Mouse (Mus musculus): ENCODE measurements around the gene Spsb4. TPM values are rescaled to one million over a fixed set of nuclear protein-coding genes. Genes with fewer than 3 reads are reported as not detected.

Spsb4 gene
- total and polyA plus RNA-seq, 3 experiments = not detected

GRCm38 (mm10) chr9:96963443-96964215, 55.0 kb downstream of the Spsb4 start (continued):
- TF ChIP-seq NRF1 (IDR thresholded peaks at IDR 0.05; ENCODE audit: insufficient read depth, low read depth, low read length, poor library complexity, severe bottlenecking) = no peak
- TF ChIP-seq POLR2AphosphoS5 (IDR thresholded peaks at IDR 0.05; ENCODE audit: borderline replicate concordance, low read depth, low read length) = no peak

GRCm38 (mm10) chr9:96962714-96963113, 55.9 kb downstream of the Spsb4 start:
- DNase-seq (ENCODE audit: low read depth, low spot score) = no peak
- Histone ChIP-seq H3K4me1 (ENCODE audit: control insufficient read depth in 1 of 2, insufficient read depth in 2 of 2, low read length in 2 of 2) (no peaks in the 10 kb centered on the region), H3K27me3 (ENCODE audit: control insufficient read depth in 1 of 2, insufficient read depth in 2 of 2, low read length in 2 of 2) (no peaks in the 10 kb centered on the region), H3K4me3 (ENCODE audit: control insufficient read depth in 1 of 2, insufficient read depth in 1 of 2, low read depth in 2 of 2, low read length in 2 of 2) (no peak overlapping the region), H3K9ac (ENCODE audit: control insufficient read depth, low read depth, low read length, poor library complexity, severe bottlenecking) (no peak overlapping the region), H3K9me3 (replicated peaks; ENCODE audit: insufficient read depth, low read length) (no peaks in the 10 kb centered on the region), H3K27ac (ENCODE audit: control insufficient read depth, low read depth, low read length) (no peak overlapping the region), H3K36me3 (ENCODE audit: control insufficient read depth in 1 of 2, insufficient read depth in 2 of 2, low read length in 2 of 2) (no peaks in the 10 kb centered on the region), H3K79me2 (ENCODE audit: control insufficient read depth, insufficient read depth, low read length, poor library complexity) (no peaks in the 10 kb centered on the region)
- TF ChIP-seq ZNF384 (IDR thresholded peaks at IDR 0.05; ENCODE audit: low read depth, low read length) = no peak
- TF ChIP-seq MEF2A (IDR thresholded peaks at IDR 0.05; ENCODE audit: extremely low read depth, insufficient replicate concordance, low read depth, low read length, poor library complexity, severe bottlenecking) = no peak
- no peak for TF ChIP-seq GATA1 (IDR thresholded peaks at IDR 0.05; ENCODE audit: low read depth, low read length)
- TF ChIP-seq ZMIZ1 (IDR thresholded peaks at IDR 0.05; ENCODE audit: low read depth, low read length) = no peak
- TF ChIP-seq JUND (IDR thresholded peaks at IDR 0.05; ENCODE audit: low read depth, low read length) = no peak
- no peak for TF ChIP-seq USF1 (IDR thresholded peaks at IDR 0.05; ENCODE audit: low read depth, low read length)
- TF ChIP-seq GABPA (IDR thresholded peaks at IDR 0.05; ENCODE audit: low read depth, low read length) = no peak
- TF ChIP-seq RCOR1 (IDR thresholded peaks at IDR 0.05; ENCODE audit: low read depth, low read length) = no peak
- no peak for TF ChIP-seq KAT2A (conservative IDR thresholded peaks at IDR 0.05; ENCODE audit: low read depth, low read length)
- no peak for TF ChIP-seq NELFE (IDR thresholded peaks at IDR 0.05; ENCODE audit: low read depth, low read length)
- no peak for TF ChIP-seq SIN3A (IDR thresholded peaks at IDR 0.05; ENCODE audit: low read length)

GRCm38 (mm10) chr9:96961986-96962701, 56.5 kb downstream of the Spsb4 start:
- no peak for DNase-seq (ENCODE audit: low read depth, low spot score)
- Histone ChIP-seq H3K36me3 (ENCODE audit: control insufficient read depth in 1 of 2, insufficient read depth in 2 of 2, low read length in 2 of 2) (no peaks in the 10 kb centered on the region), H3K9me3 (replicated peaks; ENCODE audit: insufficient read depth, low read length) (no peaks in the 10 kb centered on the region), H3K79me2 (ENCODE audit: control insufficient read depth, insufficient read depth, low read length, poor library complexity) (no peaks in the 10 kb centered on the region), H3K27ac (ENCODE audit: control insufficient read depth, low read depth, low read length) (no peak overlapping the region), H3K4me3 (ENCODE audit: control insufficient read depth in 1 of 2, insufficient read depth in 1 of 2, low read depth in 2 of 2, low read length in 2 of 2) (no peak overlapping the region), H3K4me1 (ENCODE audit: control insufficient read depth in 1 of 2, insufficient read depth in 2 of 2, low read length in 2 of 2) (no peaks in the 10 kb centered on the region), H3K9ac (ENCODE audit: control insufficient read depth, low read depth, low read length, poor library complexity, severe bottlenecking) (no peak overlapping the region), H3K27me3 (ENCODE audit: control insufficient read depth in 1 of 2, insufficient read depth in 2 of 2, low read length in 2 of 2) (no peaks in the 10 kb centered on the region)
- TF ChIP-seq USF1 (IDR thresholded peaks at IDR 0.05; ENCODE audit: low read depth, low read length) = no peak
- no peak for TF ChIP-seq NELFE (IDR thresholded peaks at IDR 0.05; ENCODE audit: low read depth, low read length)
- no peak for TF ChIP-seq TAL1 (IDR thresholded peaks at IDR 0.05; ENCODE audit: low read length)
- TF ChIP-seq MAZ (IDR thresholded peaks at IDR 0.05; ENCODE audit: low read depth, low read length) = no peak
- no peak for TF ChIP-seq BHLHE40 (IDR thresholded peaks at IDR 0.05; ENCODE audit: borderline replicate concordance, low read depth, low read length)
- TF ChIP-seq JUND (IDR thresholded peaks at IDR 0.05; ENCODE audit: low read depth, low read length) = no peak
- TF ChIP-seq ZC3H11A (IDR thresholded peaks at IDR 0.05; ENCODE audit: low read depth, low read length) = no peak
- TF ChIP-seq EP300 (IDR thresholded peaks at IDR 0.05; ENCODE audit: low read depth in 1 of 2, low read length in 2 of 2) = no peak
- TF ChIP-seq MYB (IDR thresholded peaks at IDR 0.05; ENCODE audit: low read depth, low read length) = no peak
- no peak for TF ChIP-seq RCOR1 (IDR thresholded peaks at IDR 0.05; ENCODE audit: low read depth, low read length)
- TF ChIP-seq USF2 (IDR thresholded peaks at IDR 0.05; ENCODE audit: borderline replicate concordance in 1 of 2, insufficient read depth in 1 of 2, low read depth in 1 of 2, low read length in 2 of 2) = no peak
- TF ChIP-seq TCF12 (IDR thresholded peaks at IDR 0.05; ENCODE audit: low read depth, low read length) = no peak
- no peak for TF ChIP-seq ELF1 (IDR thresholded peaks at IDR 0.05; ENCODE audit: low read depth, low read length)
- no peak for TF ChIP-seq GABPA (IDR thresholded peaks at IDR 0.05; ENCODE audit: low read depth, low read length)

All from MEL (cell line).